Mouse (Mus musculus) cerebellum, adult 9-11 months (tissue): Measurements from ENCODE around the gene Dnase2a.
A peak's percentile ranks its signal among the peaks of the same experiment; 100 is the strongest.
"Not testable (repeated sequence)": the region's sequence is repeated elsewhere in the genome, so short reads cannot be mapped to it uniquely, and the experiment has no call there.

Experiments used
- DNase-seq: peaks from one replicate; pipeline ENCODE4 v3.0.0; 2022

The Dnase2a gene

DNA sequence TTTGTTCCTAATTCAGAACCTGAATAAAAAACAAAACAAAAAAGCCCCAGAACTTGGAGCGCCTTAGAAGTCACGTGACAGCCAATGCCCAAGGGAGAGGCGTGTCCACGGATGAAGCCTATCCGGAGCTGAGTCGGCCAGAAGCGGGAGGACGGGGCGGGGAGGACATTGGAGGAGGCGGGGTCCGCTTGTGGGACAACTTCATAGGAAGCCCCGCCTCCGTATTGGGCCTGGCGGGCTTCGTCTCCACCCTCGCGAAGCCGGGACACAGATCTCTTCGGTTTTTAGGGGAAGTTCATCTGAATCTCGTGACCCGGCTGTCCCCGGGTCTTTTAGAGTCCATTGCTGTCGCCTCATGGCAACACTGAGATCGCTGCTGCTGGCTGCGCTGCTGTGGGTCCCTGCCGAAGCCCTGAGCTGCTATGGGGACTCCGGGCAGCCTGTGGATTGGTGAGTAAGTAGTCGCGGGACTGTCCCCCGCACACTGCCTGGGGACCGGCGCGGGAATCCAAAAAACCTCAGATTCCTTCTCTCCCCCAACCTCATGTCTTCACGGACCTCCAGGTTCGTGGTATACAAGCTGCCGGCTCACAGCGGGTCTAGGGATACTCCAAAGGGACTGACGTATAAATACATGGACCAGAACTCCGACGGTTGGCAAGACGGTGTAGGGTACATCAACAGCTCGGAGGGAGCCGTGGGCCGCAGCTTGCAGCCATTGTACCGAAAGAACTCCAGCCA, at the start of gene Dnase2a:
Gene Dnase2a, plus strand, starts transcription at position 140 of the 741 bp plus-strand sequence.
- peak; percentile 91 for DNase-seq

DNA sequence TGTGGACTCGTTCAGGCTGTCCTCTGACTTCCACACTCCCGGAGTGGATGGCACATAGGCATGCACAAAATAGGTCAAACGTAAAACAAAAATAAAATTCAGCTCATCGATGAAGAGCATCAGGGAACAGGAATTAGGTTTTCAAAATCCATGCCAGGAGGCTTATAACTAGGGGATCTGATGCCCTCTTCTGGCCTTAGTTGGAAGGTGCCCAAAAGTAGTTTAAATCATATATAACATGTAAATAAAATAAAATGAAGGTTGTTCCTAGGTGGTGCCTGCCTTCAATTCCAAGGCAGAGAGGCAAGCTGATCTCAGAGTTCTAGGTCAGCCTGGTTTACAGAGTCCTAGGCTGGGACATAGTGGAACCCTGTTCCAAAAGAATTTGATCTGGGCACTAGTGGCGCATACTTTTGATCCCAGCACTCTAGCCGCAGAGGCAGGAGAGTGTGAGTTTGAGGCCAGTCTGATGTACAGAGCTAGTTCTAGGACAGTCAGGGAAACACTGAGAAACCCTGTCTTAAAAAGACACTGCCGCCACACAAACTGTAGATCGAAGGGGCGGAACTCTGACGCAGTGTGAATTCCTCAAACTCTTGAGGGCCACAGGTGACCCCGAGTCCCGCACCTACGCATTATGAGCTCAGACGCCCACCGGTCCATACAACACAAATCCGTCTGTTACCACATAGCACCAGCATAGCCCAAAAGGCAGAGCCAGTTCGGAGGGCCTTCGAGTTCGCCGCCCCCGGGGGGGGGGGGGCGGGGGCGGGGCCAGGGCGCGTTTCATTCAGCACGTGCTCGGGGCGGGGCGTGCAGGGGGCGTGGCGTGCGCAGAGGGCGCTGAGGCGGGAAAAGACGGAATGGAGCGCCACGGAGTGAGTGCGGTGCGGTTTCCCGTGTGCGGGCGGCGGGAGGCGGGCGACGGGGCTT, 36.7 kb upstream of the Dnase2a start, which contains the start of gene Syce2:
Gene Syce2, plus strand, starts transcription at position 736 of the 933 bp plus-strand sequence.
- peak; percentile 69 for DNase-seq

DNA sequence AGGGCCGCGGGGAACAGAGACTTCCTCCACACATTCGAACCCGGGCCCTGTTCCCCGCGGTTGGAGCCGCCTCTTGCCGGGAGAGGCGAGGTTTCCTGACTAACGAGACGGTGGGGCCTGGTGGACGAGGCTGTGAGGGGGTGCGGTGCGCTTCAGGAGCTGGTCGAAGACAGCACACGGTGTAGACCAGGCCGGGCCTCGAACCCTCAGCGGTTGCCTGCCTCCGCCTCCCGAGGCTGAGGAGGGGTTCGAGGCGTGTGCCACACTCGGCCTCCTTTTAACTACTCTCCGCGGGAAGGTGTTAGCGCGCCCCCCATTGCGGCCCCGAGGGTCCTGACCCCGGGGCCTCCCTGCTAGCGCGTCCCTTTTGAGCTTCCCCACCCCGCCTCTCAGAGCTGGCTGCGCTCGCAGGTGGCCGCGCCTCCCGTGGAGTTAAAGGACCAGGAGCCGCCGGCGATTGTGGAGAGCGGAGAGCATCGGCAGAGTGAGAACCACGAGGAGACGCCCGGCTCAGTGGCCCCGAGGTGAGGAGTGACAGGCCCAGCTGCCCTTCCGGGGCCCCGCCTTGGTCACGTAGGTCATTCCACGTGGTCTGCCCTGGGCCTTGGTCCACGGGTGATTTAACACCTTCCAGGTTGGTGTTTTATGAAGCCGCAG, 35.9 kb upstream of the Dnase2a start:
- peak; percentile 49 for DNase-seq

DNA sequence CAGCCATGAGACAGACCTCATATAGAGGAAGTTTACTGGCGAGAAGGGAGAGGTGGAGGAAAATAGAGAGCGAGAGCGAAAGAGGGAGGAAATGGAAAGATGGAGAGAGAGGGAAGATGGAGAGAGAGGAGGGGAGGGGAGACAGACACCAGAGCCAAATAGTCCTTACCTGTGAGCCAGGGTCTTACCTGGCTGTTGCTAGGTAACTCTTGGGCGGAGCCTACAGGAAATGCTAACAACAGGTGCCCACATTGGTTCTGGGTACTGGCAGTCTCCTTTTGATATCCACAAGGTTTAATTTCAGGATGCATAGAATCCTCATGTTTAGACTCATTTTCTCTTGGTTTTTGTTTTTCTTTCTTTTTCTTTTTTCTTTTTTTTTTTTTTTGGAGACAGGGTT, 35.3 kb upstream of the Dnase2a start:
- no peak for DNase-seq

DNA sequence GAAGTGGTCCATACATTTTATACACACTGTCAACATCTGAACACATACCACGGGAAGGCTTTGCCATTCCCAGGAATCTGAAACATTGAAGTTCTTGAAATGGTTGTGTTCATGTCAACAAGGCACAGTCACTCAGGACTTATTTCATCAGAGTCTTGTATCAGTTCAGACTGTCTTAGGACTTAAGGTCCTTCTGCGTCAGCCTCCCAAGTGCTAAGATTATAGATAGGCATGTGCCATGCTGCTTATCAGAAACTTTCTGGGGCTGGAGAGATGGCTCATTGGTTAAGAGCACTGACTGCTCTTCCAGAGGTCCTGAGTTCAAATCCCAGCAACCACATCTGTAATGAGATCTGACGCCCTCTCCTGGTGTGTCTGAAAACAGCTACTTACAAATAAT, 34.0 kb upstream of the Dnase2a start:
- DNase-seq = no peak

DNA sequence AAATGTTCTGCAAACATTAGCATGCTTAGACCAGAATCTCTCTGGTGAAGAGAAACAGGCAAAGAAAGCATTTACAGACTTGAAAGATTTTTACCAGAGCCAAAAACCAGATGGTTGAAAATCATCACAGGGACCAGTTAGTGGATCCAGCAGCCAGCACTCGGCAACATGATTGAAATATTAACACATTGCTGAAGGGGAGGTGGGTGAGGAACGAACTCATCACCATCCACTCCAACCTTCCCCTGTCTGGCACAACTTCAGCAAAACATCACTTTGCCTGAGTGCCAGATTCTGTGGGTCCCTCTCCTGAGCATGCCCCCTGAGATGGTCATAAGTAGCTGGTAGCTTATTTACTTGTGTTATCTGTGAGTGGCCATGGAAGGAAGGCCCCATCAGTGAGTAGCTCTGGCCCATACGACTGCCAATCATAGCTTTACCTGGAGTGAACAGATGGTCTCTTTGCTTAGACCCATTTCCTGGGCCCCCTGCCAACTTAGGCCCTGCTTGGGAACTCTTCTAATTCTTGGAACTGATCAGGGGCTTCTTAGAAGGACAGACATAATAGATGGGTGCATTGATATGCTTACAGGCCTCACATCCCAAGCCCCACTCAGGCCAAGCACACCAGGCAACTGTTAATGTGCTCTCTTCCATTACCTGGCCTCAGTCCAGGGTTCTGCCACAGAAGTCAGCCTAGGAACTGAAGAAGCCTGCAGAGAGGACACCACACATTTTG, 30.9 kb upstream of the Dnase2a start:
- peak; percentile 84 for DNase-seq

DNA sequence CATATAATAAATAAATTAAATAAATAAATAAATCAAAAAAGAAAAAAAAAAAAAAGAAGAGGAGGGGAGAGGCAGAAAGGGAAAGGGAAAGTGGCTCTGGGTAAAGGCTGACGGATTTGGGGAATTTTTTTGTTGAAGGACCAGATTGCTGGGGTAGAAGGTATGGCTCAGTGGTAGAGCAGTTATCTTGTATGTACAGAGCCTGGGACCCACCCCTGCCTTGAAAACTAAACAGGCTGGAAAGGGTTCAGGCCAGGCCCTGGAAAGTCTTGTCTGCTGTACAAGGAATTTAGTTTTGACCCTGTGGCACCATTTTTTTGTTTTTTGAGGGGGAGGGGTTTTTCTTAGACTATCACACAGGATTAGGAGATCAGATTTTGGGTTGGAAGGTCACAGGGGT, 29.4 kb upstream of the Dnase2a start:
- no peak for DNase-seq

DNA sequence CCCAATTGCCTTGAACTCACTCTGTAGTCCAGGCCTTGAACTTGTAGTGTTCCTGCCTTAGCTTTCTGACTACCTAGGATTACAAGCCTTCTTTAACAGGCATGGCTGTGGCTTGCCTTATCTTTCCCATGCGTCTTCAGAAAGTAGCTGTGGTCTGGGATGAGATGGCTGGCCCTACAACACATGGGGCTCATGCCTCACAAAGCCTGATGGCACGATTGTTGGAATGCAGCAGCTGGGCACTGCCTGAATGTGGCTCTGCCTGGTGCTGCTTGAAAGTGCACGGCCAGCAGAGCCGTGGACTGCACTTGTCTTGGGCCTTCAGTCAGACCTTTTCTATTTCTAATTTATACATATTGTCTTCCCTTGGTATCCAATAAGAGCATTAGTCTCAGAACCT, 23.6 kb upstream of the Dnase2a start:
- DNase-seq = no peak

DNA sequence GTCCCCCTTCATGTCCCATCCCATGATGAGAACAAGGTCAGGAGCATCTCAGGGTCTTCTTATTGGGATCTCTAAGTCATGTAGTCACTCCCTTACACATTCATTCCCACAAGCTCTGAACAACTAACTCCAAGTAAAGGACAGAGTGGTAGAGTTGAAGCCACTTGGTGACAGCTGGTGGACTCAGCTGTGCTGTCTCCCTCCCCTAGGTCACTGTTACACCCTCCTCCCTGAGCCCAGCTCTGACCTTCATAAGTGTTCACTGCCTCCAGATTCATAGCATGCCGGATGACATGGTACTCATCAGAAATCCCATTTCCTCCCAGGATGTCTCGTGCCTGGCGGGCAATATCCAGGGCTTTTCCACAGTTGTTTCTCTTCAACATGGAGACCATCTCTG, 20.1 kb upstream of the Dnase2a start:
- no peak for DNase-seq

DNA sequence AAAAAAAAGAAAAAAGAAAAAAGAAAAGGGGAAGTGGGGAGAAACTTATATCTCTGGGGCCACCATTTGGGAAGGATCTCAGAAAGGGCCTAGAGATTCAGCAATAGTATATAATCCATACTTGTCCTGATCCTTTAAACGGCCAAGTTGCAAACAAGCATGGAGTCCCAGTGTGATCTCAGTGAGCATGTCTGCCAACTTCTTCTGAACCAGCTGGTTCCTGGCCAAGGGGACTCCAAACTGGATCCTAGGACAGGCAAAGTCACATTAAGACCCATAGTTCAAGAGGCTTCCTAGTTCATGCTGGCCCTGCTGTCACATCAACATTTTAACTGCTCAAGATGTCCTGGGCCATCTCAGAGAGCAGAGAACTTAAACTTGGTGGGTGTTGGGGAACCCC, 19.2 kb upstream of the Dnase2a start:
- DNase-seq = no peak

DNA sequence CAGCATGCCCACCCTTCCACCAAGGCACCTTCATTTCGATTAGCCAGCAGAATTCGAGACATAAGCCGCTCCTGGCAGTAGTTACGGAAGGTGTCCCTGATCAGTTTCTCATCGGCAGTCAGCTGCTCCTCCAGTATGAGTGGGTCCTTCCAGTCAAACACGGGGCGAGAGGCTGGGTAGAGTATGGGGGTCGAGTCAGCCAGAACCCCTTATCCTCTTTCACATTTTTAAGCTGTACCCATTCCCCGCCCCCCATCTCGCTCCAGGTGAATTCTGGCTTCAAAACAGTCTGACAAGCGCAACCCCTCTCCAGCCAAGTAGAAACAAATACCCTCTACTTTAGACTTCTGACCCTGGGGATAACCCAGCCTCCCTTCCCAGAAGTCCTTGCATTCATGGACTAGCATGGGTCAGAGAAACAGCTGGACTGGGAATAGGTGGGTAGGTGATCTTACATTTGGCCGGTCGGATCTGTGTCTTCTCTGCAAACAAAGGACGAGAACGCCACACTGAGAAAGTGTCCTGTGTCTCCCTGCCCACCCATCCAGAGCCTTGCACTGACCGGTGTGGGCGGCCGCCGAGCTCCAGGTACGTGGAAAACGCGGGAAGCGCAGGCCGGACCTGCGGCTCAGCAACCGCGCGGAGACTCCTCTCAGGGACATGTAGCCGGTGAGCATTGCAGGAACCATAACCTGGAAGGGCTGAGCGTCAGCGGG, 15.2 kb upstream of the Dnase2a start:
- no peak for DNase-seq

DNA sequence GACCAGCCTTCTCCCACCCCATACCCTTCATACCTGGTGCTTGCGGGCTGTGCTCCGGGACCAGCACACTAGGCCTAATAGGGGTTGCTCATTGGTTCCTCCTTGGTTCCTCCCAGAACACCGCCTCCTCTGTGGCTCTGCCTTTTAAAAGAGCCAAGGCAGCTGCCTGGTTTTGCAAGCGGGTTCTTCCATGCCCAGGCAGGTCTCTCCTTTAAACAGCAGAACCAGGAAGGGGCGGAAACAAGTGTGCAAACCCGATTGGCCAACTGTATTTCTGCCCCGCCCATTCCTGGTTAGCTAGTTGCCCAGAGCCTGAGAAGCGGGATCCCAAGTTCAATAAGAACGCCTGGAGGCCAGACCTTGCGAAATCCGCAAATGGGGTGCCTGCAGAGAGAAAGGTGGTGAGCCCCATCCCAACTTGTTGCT, 14.6 kb upstream of the Dnase2a start, which contains the start of gene Gcdh:
Gene Gcdh, minus strand, starts transcription at position 213 of the 426 bp plus-strand sequence.
- peak; percentile 95 for DNase-seq

DNA sequence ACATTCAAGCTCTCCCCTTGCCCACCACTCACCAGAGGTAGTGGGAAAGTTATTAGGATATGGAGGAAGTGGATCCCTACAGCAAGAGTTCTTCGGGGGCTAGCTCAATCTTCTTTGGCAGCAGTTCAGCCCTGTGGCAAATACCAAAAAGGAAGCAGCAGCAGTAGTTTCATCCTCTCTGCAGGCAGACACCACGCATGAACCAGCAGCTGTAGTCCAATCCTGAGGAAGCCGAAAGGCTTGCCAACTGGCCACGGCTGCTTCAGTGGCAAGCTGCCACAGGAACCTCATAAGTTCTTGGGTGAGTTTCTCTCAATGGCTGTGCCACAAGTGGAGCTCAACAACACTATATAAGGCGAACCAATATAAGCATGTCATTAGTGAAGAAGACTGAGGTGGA, 12.4 kb upstream of the Dnase2a start:
- DNase-seq = peak; percentile 36

DNA sequence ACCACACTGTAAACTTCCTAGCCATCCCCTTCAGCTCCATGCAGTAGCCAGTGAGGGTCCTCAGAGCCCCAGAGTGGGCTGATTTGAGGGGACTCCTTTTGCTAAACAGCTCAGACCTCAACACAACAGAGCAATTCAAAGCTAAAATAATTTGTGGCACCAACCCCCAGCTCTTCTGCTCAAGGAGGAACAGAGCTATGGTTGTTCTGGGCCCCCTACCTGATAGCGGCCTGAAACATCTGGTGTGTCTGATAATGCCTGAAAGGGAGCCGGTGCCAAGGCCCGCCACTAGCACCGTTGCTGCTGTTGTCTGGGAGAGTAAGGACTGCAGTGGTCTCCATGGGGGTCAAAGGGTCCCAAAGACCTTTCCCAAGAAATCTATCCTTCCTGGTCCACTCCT, 7.3 kb upstream of the Dnase2a start:
- no peak for DNase-seq

DNA sequence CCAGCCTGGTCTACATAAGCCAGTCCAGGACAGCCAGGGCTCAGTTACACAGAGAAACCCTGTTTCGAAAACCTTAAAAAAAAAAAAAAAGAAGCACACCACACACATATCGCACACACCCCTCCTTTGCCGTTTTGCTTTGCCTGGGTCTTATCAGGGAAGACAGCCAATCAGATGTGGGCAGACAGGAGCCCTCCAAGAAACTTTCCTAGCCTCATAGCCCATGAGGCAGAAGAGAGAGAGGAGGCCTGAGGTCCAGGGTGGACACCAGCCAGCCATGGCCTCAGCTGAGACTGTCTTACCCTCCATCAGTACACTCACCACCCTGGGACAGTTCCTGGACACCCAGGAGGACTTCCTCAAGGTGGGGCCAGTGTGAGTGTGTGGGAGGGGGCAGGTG, 6.6 kb upstream of the Dnase2a start, which contains the start of gene Klf1:
Gene Klf1, plus strand, starts transcription at position 177 of the 400 bp plus-strand sequence.
- DNase-seq = no peak

DNA sequence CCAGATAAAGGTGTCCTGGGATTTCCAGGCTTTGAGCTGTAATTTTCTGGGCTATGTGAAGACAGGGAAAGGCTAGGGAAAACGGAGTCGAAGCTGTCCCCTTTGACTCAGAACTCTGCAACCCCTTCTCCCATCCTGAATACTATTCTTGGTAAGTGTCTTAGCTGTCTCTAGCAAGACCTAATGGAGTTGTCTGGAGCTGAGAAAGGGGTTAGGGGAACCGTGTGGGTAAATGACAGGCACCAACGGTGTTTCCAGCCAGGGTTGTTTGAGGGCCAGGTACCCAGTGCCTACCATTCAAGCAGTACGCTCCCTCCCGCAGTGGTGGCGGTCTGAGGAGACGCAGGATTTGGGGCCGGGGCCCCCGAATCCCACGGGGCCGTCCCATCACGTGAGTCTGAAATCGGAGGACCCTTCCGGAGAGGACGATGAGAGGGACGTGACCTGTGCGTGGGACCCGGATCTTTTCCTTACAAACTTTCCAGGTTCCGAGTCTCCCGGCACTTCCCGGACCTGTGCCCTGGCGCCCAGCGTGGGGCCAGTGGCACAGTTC, 5.9 kb upstream of the Dnase2a start:
- DNase-seq = no peak

DNA sequence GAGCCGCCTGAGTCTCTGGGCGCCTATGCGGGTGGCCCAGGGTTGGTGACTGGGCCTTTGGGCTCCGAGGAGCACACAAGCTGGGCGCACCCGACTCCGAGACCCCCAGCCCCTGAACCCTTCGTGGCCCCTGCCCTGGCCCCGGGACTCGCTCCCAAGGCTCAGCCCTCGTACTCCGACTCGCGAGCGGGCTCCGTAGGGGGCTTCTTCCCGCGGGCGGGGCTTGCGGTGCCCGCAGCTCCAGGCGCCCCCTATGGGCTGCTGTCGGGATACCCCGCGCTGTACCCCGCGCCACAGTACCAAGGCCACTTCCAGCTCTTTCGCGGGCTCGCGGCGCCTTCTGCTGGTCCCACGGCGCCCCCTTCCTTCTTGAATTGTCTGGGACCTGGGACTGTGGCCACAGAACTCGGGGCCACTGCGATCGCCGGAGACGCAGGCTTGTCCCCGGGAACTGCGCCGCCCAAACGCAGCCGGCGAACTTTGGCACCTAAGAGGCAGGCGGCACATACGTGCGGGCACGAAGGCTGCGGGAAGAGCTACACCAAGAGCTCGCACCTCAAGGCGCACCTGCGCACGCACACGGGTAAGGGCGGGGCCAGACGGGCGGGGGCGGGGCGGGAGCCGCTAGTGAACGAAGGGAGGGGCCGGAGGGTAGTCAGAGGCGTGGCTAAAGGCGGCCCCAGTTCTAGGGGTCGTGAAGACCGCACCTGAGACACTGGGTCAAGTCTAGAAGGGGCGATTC, 5.3 kb upstream of the Dnase2a start:
- DNase-seq = peak; percentile 95

DNA sequence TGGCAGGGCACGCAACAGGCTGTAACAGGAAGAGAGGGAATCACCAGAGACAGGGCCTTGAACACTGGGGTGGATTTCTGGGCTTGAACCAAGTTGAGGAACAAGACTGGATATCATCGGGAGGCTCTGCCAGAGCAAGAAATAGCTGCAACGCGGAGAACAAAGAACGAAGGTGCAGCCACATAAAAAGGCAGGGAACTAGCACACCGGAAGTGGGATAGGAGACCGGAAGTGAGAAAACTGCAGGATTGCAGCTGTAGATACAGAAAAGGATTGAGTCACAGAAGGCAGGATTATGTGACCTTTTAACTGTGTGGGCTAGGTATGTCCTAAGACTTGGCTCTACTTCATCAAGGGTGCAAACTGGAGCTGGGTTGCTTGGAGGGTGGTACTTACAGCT, 4.0 kb upstream of the Dnase2a start:
- DNase-seq = peak; percentile 36

DNA sequence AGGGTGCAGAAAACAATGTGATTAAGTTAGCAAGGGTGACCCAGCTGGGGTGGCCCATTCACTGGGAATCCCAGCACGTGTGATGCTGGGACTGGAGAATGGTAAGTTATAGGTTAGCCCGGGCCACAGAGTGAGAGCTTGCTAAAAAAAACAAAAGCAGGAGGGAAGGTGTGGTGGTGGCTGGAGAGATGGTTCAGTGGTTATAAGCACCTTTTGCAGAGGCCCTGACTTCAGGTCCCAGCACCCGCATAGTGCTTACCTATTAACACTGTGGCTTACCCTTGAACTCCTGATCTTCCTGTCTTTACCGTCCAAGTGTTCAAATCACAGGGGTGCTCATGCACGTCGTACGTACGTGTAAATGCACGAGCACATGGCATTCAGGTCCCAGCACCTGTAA, 1.3 kb upstream of the Dnase2a start:
- DNase-seq = no peak

DNA sequence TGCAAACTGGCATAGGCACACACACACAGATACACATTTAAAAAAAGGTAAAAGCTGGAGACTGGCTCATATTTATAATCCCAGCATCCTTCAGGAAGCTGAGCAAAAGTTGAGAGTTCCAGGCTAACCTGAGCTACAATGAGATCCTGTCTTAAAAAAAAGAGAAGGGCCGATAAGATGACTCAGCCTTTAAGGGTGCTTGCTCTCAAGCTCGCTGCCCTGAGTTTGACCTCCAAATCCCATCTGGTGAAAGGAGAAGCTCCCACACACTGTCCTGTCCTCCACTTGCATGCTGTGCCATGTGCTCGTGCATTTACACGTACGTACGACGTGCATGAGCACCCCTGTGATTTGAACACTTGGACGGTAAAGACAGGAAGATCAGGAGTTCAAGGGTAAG, 867 bp upstream of the Dnase2a start:
- DNase-seq = peak; percentile 27

DNA sequence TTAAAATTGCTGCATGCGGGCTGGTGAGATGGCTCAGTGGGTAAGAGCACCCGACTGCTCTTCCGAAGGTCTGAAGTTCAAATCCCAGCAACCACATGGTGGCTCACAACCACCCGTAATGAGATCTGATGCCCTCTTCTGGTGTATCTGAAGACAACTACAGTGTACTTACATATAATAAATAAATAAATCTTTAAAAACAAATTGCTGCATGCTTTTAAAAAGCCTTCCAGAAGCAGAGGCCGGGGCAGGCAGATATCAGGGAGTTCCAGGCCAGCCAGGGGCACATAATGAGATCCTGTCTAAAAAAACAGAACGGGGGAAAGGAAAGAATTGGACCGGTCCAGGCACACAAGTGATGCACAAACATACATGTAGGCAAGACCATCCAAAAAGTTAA, 381 bp upstream of the Dnase2a start:
- DNase-seq = not testable (repeated sequence)
